Mouse (Mus musculus) liver, adult 2 months (tissue): ENCODE results near the gene Ntn3. TPM values are rescaled to one million over a fixed set of nuclear protein-coding genes. Genes with fewer than 3 reads are reported as not detected.

ENCODE experiments used
- DNase-seq: peaks from one replicate; pipeline ENCODE4 v3.0.0-alpha.2; 2011; ENCODE audit warnings: low read depth, low spot score; ENCODE audit errors: extremely low read depth
- H3K27ac ChIP-seq: fragments of 200-500 bp; replicated peaks from 2 replicates; pipeline ENCODE4 v1.5.1; 2012; ENCODE audit warnings: low read depth, mild to moderate bottlenecking, control low read depth, inconsistent platforms, low read length; ENCODE audit not compliant: insufficient read depth
- H3K27me3 ChIP-seq: fragments of 200-500 bp; 2 replicates; pipeline ENCODE4 v1.6.1; 2012; ENCODE audit warnings: mild to moderate bottlenecking, moderate library complexity, low read length, inconsistent platforms; ENCODE audit not compliant: control insufficient read depth, insufficient read depth
- H3K36me3 ChIP-seq: fragments of 200-500 bp; 2 replicates; pipeline ENCODE4 v1.6.1; 2012; ENCODE audit warnings: low read length, inconsistent platforms; ENCODE audit not compliant: control insufficient read depth, insufficient read depth
- H3K4me1 ChIP-seq: fragments of 200-500 bp; 2 replicates; pipeline ENCODE4 v1.6.1; 2011; ENCODE audit warnings: low read length; ENCODE audit not compliant: control insufficient read depth, insufficient read depth
- H3K4me3 ChIP-seq: fragments of 200-500 bp; 2 replicates; pipeline ENCODE4 v1.5.1; 2011; ENCODE audit warnings: low read depth, mild to moderate bottlenecking, control low read depth, low read length, moderate library complexity; ENCODE audit not compliant: insufficient read depth
- H3K79me2 ChIP-seq: fragments of 200-500 bp; 2 replicates; pipeline ENCODE4 v1.6.1; 2012; ENCODE audit warnings: inconsistent platforms, mild to moderate bottlenecking, low read length, moderate library complexity; ENCODE audit not compliant: control insufficient read depth, insufficient read depth
- H3K9ac ChIP-seq: fragments of 200-500 bp; 2 replicates; pipeline ENCODE4 v1.6.1; 2012; ENCODE audit warnings: low read depth, mild to moderate bottlenecking, control low read depth, inconsistent platforms, low read length
- CTCF ChIP-seq: fragments of 200-500 bp; IDR thresholded peaks from 2 replicates; pipeline ENCODE4 v1.5.1; 2011; ENCODE audit warnings: low read depth, low read length, control low read depth
- POLR2A ChIP-seq: fragments of 200-500 bp; IDR thresholded peaks from 2 replicates; pipeline ENCODE4 v1.6.1; 2011; ENCODE audit warnings: low read length, control low read depth; ENCODE audit not compliant: insufficient read depth; ENCODE audit errors: extremely low read depth
- WGBS: fragments of 180-500 bp; shearing (Covaris S2); methylation state at CpG from one replicate; pipeline ENCODE4 v1.1.7; 2018; 5-methylcytosine and 5-hydroxymethylcytosine counted together
- polyA plus RNA-seq: library from polyadenylated mRNA; depleted of rRNA; stranded (reverse); fragments of >200 nt; gene quantifications from 2 replicates; pipeline ENCODE4 v1.2.3, GENCODE M21; 2012
- total RNA-seq: library from RNA; depleted of rRNA; stranded (reverse); fragments of >200 nt; gene quantifications from 2 replicates; pipeline ENCODE4 v1.2.3, GENCODE M21; 2014

Ntn3 gene
- total and polyA plus RNA-seq, 2 experiments = 2.3 to 7.4 TPM

- H3K79me2 ChIP-seq = peaks cover 27% of the 10 kb centered on the region; the same call in 1 of the 2 replicates
- peaks cover 12% of the 10 kb centered on the region for H3K4me1 ChIP-seq
- H3K9ac ChIP-seq = no peak overlapping the region; the same call in 1 of the 2 replicates
- no peak for DNase-seq
- H3K4me3 ChIP-seq = no peak overlapping the region
- H3K27me3 ChIP-seq = no peaks in the 10 kb centered on the region
- TF ChIP-seq POLR2A = no peak
- TF ChIP-seq CTCF = no peak
- no peak overlapping the region for H3K27ac ChIP-seq
- no peaks in the 10 kb centered on the region for H3K36me3 ChIP-seq
- WGBS = 80% methylated on average over 4 of the region's 4 CpGs
Measured at GRCm38 (mm10) chr17:24199741-24200140, 9.6 kb downstream of the Ntn3 start.

GRCm38 (mm10) chr17:24199252-24199651 is 10.1 kb downstream of the Ntn3 start:
- Histone ChIP-seq H3K9ac (no peak overlapping the region), H3K4me3 (no peak overlapping the region), H3K4me1 (peaks cover 8% of the 10 kb centered on the region), H3K79me2 (peaks cover 27% of the 10 kb centered on the region; the same call in 1 of the 2 replicates), H3K27me3 (no peaks in the 10 kb centered on the region), H3K27ac (no peak overlapping the region), H3K36me3 (no peaks in the 10 kb centered on the region)
- WGBS = 90% methylated on average over 4 of the region's 4 CpGs
- no peak for TF ChIP-seq CTCF
- no peak for TF ChIP-seq POLR2A
- no peak for DNase-seq

GRCm38 (mm10) chr17:24197032-24197824 is 12.1 kb downstream of the Ntn3 start:
- Histone ChIP-seq H3K9ac (no peak overlapping the region), H3K4me3 (no peak overlapping the region), H3K4me1 (peaks cover 14% of the 10 kb centered on the region), H3K27me3 (no peaks in the 10 kb centered on the region), H3K79me2 (peaks cover 21% of the 10 kb centered on the region; the same call in 1 of the 2 replicates), H3K36me3 (no peaks in the 10 kb centered on the region), H3K27ac (no peak overlapping the region)
- TF ChIP-seq POLR2A (no peak), CTCF (no peak)
- 77% methylated on average over 15 of the region's 15 CpGs for WGBS
- no peak for DNase-seq

GRCm38 (mm10) chr17:24195349-24195748 is 14.0 kb downstream of the Ntn3 start:
- H3K4me3 ChIP-seq = no peak overlapping the region
- no peak overlapping the region for H3K9ac ChIP-seq
- 0 out of 2 replicates have a peak, but pooled peaks have one; percentile 10 for TF ChIP-seq CTCF
- no peak for TF ChIP-seq POLR2A
- H3K27ac ChIP-seq = no peak overlapping the region
- peak; percentile 52 for DNase-seq
- WGBS = 33% methylated on average over 2 of the region's 2 CpGs
- H3K36me3 ChIP-seq = no peaks in the 10 kb centered on the region
- peaks cover 14% of the 10 kb centered on the region for H3K4me1 ChIP-seq
- peaks cover 21% of the 10 kb centered on the region; the same call in 1 of the 2 replicates for H3K79me2 ChIP-seq
- H3K27me3 ChIP-seq = no peaks in the 10 kb centered on the region

GRCm38 (mm10) chr17:24193769-24194168 is 15.6 kb downstream of the Ntn3 start:
- Histone ChIP-seq H3K4me1 (peaks cover 11% of the 10 kb centered on the region), H3K36me3 (no peaks in the 10 kb centered on the region; the same call in 1 of the 2 replicates), H3K4me3 (no peak overlapping the region), H3K27me3 (no peaks in the 10 kb centered on the region), H3K27ac (no peak overlapping the region), H3K9ac (no peak overlapping the region), H3K79me2 (peaks cover 7% of the 10 kb centered on the region; the same call in 1 of the 2 replicates)
- WGBS = 97% methylated on average over 5 of the region's 5 CpGs
- DNase-seq = no peak
- no peak for TF ChIP-seq CTCF
- no peak for TF ChIP-seq POLR2A

GRCm38 (mm10) chr17:24193268-24193667 is 16.1 kb downstream of the Ntn3 start:
- H3K4me3 ChIP-seq = no peak overlapping the region
- peaks cover 11% of the 10 kb centered on the region for H3K4me1 ChIP-seq
- H3K9ac ChIP-seq = no peak overlapping the region
- H3K27ac ChIP-seq = no peak overlapping the region
- DNase-seq = no peak
- 52% methylated on average over 8 of the region's 8 CpGs for WGBS
- peaks cover 6% of the 10 kb centered on the region; the same call in 1 of the 2 replicates for H3K79me2 ChIP-seq
- no peak for TF ChIP-seq CTCF
- TF ChIP-seq POLR2A = no peak
- no peaks in the 10 kb centered on the region for H3K27me3 ChIP-seq
- no peaks in the 10 kb centered on the region; the same call in 1 of the 2 replicates for H3K36me3 ChIP-seq
